Mouse (Mus musculus) heart, adult 11 months (tissue): ENCODE data around the gene Slc16a11.

Experiments
- DNase-seq: peaks from one replicate; pipeline ENCODE4 v3.0.0; 2022

The Slc16a11 gene

GRCm38 (mm10) chr11:70212423-70212822, at the start of gene Slc16a11:
Gene Slc16a11 (plus strand): TSS chr11:70212752.
- DNase-seq = peak; percentile 93

GRCm38 (mm10) chr11:70165972-70166921, 46.3 kb upstream of the Slc16a11 start:
- peak; percentile 98 for DNase-seq

- peak; percentile 70 for DNase-seq
Observed at GRCm38 (mm10) chr11:70168136-70168535, 44.4 kb upstream of the Slc16a11 start.

GRCm38 (mm10) chr11:70169471-70169870, 43.1 kb upstream of the Slc16a11 start:
- peak; percentile 56 for DNase-seq

- DNase-seq = peak; percentile 65
Observed at GRCm38 (mm10) chr11:70170291-70170690, 42.3 kb upstream of the Slc16a11 start.

- peak; percentile 37 for DNase-seq
Observed at GRCm38 (mm10) chr11:70171181-70171580, 41.4 kb upstream of the Slc16a11 start.

GRCm38 (mm10) chr11:70171847-70172246, 40.7 kb upstream of the Slc16a11 start:
- DNase-seq = peak; percentile 75

GRCm38 (mm10) chr11:70172298-70172697, 40.3 kb upstream of the Slc16a11 start:
- DNase-seq = no peak

GRCm38 (mm10) chr11:70174491-70174890, 38.1 kb upstream of the Slc16a11 start:
- peak; percentile 74 for DNase-seq

GRCm38 (mm10) chr11:70177647-70178046, 34.9 kb upstream of the Slc16a11 start:
- peak; percentile 66 for DNase-seq

- peak; percentile 61 for DNase-seq
Observed at GRCm38 (mm10) chr11:70178311-70178710, 34.2 kb upstream of the Slc16a11 start.

- DNase-seq = peak; percentile 56
Observed at GRCm38 (mm10) chr11:70178756-70179155, 33.8 kb upstream of the Slc16a11 start.

GRCm38 (mm10) chr11:70179401-70179800, 33.2 kb upstream of the Slc16a11 start:
- DNase-seq = peak; percentile 55

- no peak for DNase-seq
Observed at GRCm38 (mm10) chr11:70180496-70180895, 32.1 kb upstream of the Slc16a11 start.

- peak; percentile 95 for DNase-seq
Observed at GRCm38 (mm10) chr11:70185120-70185519, 27.4 kb upstream of the Slc16a11 start.

GRCm38 (mm10) chr11:70189319-70190134, 23.0 kb upstream of the Slc16a11 start:
- peak; percentile 82 for DNase-seq

GRCm38 (mm10) chr11:70191188-70191587, 21.4 kb upstream of the Slc16a11 start:
- peak; percentile 92 for DNase-seq

GRCm38 (mm10) chr11:70192157-70192556, 20.4 kb upstream of the Slc16a11 start:
- no peak for DNase-seq

- DNase-seq = peak; percentile 84
Observed at GRCm38 (mm10) chr11:70193354-70194285, 18.9 kb upstream of the Slc16a11 start.

- peak; percentile 79 for DNase-seq
Observed at GRCm38 (mm10) chr11:70198332-70198731, 14.2 kb upstream of the Slc16a11 start.

GRCm38 (mm10) chr11:70199107-70199506, 13.4 kb upstream of the Slc16a11 start:
- DNase-seq = no peak

GRCm38 (mm10) chr11:70200036-70200608, 12.4 kb upstream of the Slc16a11 start:
- peak; percentile 88 for DNase-seq
